Mouse (Mus musculus): ENCODE results near the gene Trip11.

- TF ChIP-seq POLR2A (IDR thresholded peaks at IDR 0.05; ENCODE audit: borderline replicate concordance, insufficient read depth, low read length) (no peak), CTCF (IDR thresholded peaks at IDR 0.05; ENCODE audit: borderline replicate concordance, insufficient read depth, low read depth, low read length) (no peak)
These were observed 112.0 kb downstream of the Trip11 start for GRCm38 (mm10) chr12:101801051-101801450.
